ENCODE assay signal across 25 mouse cellular contexts in the genomic region with DNA sequence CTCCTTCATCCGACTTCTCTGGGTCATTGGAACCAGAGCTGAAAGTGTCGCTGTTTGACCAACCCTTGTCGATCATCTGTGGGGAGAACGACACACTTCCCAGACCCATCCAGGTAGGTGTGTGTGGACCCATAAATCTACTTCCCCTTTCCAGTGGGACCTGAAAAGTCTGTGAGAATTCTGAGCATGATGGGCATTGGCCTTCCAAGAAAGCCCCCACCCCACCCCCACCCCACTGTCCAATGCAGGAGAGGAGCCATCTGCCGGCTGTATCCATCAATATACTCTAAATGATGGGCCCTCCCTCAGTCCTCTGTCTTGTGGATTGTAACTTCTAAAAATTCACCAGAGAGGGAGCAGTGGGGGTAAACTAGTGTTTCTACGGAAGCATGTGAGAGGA. TPM values are rescaled to one million over a fixed set of nuclear protein-coding genes. Genes with fewer than 3 reads are reported as not detected.
DNase-seq lines count a peak whose midpoint lies in the region; ATAC-seq and TF ChIP-seq lines count a peak whose summit lies in the region.
"Had no signal": no experiment of that assay in that cellular context is flagged by ENCODE, and none has a peak within 500 bp of the region (broad histone marks: within the 10 kb centered on the region; RNA-seq: fewer than 3 reads in every experiment).

No protein-coding gene starts in this region.

- 0 out of 2 replicates have a peak, but pooled peaks cover 4% of the 10 kb centered on the region for H3K4me1 ChIP-seq in lung, postnatal 0 days (ENCODE audit: insufficient read depth, low read depth, low read length)

- H3K27me3 ChIP-seq in lung, postnatal 0 days (replicated peaks; ENCODE audit: insufficient read depth, low read length) = no peaks in the 10 kb centered on the region
- H3K27me3 ChIP-seq: embryonic facial prominence, embryonic 12.5 days; embryonic facial prominence, embryonic 15.5 days; hindbrain, embryonic 13.5 days had no signal

- H3K36me3 ChIP-seq in lung, postnatal 0 days (ENCODE audit: insufficient read depth, low read length) = no peaks in the 10 kb centered on the region
- H3K36me3 ChIP-seq: embryonic facial prominence, embryonic 12.5 days; embryonic facial prominence, embryonic 15.5 days; heart, embryonic 12.5 days; heart, embryonic 15.5 days; hindbrain, embryonic 10.5 days; hindbrain, embryonic 13.5 days had no signal

- no peak for TF ChIP-seq CTCF in lung, postnatal 0 days (IDR thresholded peaks at IDR 0.05)

- no peak overlapping the region for H3K4me3 ChIP-seq in lung, postnatal 0 days (ENCODE audit: low read depth, low read length)
- H3K4me3 ChIP-seq: embryonic facial prominence, embryonic 12.5 days; embryonic facial prominence, embryonic 15.5 days; gastrocnemius, adult 2 months; heart, adult 2 months; heart, embryonic 12.5 days; heart, embryonic 15.5 days; hindbrain, embryonic 10.5 days; hindbrain, embryonic 13.5 days had no signal

- ATAC-seq in lung, postnatal 0 days = no peak
- ATAC-seq: forebrain, embryonic 14.5 days; forebrain, postnatal 0 days had no signal

- peak; percentile 68 for DNase-seq in heart, adult 11 months
- DNase-seq in heart, adult 18-20 months = no peak
- peak; percentile 3 for DNase-seq in lung, postnatal 0 days (ENCODE audit: low spot score)
- no peak for DNase-seq in lung, postnatal 4 days
- peak; percentile 24 for DNase-seq in testis, postnatal 10 days (ENCODE audit: low spot score)
- no peak for DNase-seq in testis, postnatal 14 days (ENCODE audit: low spot score)
- DNase-seq in kidney, adult 18-20 months = no peak
- DNase-seq: adrenal gland, adult 2 months; cerebellum, adult 11 months; cerebellum, adult 2 months; cerebellum, adult 9-11 months; cerebellum, postnatal 25 days; forebrain, postnatal 0 days; gastrocnemius, adult 2 months; gastrocnemius, postnatal 14 days; heart, postnatal 10 days; heart, postnatal 36 days had no signal

- 90% methylated on average over 6 of the region's 6 CpGs for WGBS in lung, postnatal 0 days

- H3K27ac ChIP-seq in lung, postnatal 0 days (ENCODE audit: low read length) = no peak overlapping the region
- H3K27ac ChIP-seq: embryonic facial prominence, embryonic 12.5 days; embryonic facial prominence, embryonic 15.5 days; gastrocnemius, adult 2 months; heart, adult 2 months; heart, embryonic 15.5 days; hindbrain, embryonic 10.5 days; hindbrain, embryonic 13.5 days had no signal

- H3K9me3 ChIP-seq in lung, postnatal 0 days (ENCODE audit: low read length) = no peaks in the 10 kb centered on the region
- H3K9me3 ChIP-seq: embryonic facial prominence, embryonic 12.5 days; embryonic facial prominence, embryonic 15.5 days; heart, embryonic 12.5 days; heart, embryonic 15.5 days; hindbrain, embryonic 10.5 days; hindbrain, embryonic 13.5 days had no signal

- H3K9ac ChIP-seq in lung, postnatal 0 days (replicated peaks; ENCODE audit: low read depth) = no peak overlapping the region
- H3K9ac ChIP-seq: embryonic facial prominence, embryonic 12.5 days; embryonic facial prominence, embryonic 15.5 days; forebrain, postnatal 0 days; heart, embryonic 12.5 days; heart, embryonic 15.5 days; hindbrain, embryonic 13.5 days had no signal

- no peak for TF ChIP-seq EP300 in lung, postnatal 0 days (IDR thresholded peaks at IDR 0.05)

- no peak overlapping the region for H3K4me2 ChIP-seq in lung, postnatal 0 days (replicated peaks; ENCODE audit: low read depth, low read length)
- H3K4me2 ChIP-seq: embryonic facial prominence, embryonic 12.5 days; embryonic facial prominence, embryonic 15.5 days; heart, embryonic 12.5 days; heart, embryonic 15.5 days; hindbrain, embryonic 13.5 days had no signal

RNA-seq across cellular contexts. Expression of a gene that starts 2.9 kb away (rescaled TPM):
- 1 to 10 TPM; 2.7 to 3.0 TPM for total RNA-seq in heart, adult 18-20 months (2021)
- polyA plus RNA-seq in lung, postnatal 0 days (2015; fragmentation: Nextera tagmentation; extraction: Ambion mirVana) = 1.3 and 1.4 TPM in 2 replicates

RNA-seq across cellular contexts. Expression of a gene that starts 16.8 kb away (rescaled TPM):
- 10 to 100 TPM; 24.1 to 29.6 TPM for total RNA-seq in heart, adult 18-20 months (2021)
- polyA plus RNA-seq in lung, postnatal 0 days (2015; fragmentation: Nextera tagmentation; extraction: Ambion mirVana) = 58.1 and 60.5 TPM in 2 replicates

Comparison
In these comparisons a context has a peak if more than half of its experiments do, and no peak if none do; other contexts are left out.
1. DNase-seq: peak in heart, adult 11 months (single experiment), lung, postnatal 0 days (single experiment) and testis, postnatal 10 days (single experiment); none in heart, adult 18-20 months (0 of 2), lung, postnatal 4 days (0 of 2), testis, postnatal 14 days (single experiment) and kidney, adult 18-20 months (single experiment).